Mouse (Mus musculus): Measurements from ENCODE around the gene Mdm1.
"Not testable (repeated sequence)": the region's sequence is repeated elsewhere in the genome, so short reads cannot be mapped to it uniquely, and the experiment has no call there.

Gene Mdm1

DNA sequence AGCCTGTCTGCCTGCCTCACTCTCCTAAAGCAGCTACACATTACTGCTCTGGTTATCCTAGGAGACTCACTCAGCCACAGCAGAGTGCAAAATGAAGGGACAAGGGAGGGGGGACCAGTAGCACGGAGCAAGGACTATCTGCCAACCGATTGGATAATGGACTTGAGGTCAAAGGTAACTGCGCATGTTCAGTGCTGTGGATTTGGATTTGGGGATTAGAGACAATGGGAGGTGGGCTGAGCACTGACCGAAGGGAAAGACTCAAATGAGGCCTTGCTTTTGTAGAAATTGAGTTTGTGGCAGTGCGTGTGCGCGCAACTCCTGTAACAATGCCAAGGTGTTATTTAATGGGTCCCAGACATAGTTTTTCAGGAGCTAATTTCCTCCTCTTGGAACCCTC lies 16.4 kb upstream of the Mdm1 start:
- no peak for DNase-seq

DNA sequence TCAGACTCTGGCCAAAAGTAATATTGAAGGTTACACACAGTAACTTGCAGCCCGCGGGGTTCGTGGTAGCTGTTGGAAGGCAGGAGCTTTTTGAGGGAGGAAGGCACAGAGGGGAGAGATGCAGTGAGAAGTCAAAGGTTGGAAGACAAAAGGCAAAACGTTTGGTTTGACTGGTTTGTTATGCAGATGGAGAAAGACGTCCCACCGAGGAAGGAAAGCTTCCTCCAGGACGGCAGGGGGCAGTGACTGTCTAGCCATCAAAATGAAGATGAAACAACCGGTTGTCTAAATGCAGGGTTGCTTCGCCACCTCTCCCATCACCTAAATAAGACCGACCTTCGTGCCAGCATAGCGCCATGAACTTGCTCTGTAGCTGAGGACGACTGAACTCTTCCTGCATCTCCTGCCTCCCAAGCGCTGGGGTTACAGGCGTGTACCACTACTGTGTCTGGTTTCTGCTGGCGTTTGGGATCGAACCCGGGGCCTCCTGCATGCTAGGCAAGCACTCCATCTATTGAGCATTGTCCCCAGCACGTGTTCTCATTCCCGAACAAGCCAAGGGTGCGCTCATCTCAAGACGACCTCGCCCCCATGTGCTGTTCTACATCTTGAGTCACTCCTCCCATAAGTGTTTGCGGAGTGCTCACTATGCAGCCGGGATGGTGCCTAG lies 15.7 kb upstream of the Mdm1 start:
- no peak for DNase-seq

DNA sequence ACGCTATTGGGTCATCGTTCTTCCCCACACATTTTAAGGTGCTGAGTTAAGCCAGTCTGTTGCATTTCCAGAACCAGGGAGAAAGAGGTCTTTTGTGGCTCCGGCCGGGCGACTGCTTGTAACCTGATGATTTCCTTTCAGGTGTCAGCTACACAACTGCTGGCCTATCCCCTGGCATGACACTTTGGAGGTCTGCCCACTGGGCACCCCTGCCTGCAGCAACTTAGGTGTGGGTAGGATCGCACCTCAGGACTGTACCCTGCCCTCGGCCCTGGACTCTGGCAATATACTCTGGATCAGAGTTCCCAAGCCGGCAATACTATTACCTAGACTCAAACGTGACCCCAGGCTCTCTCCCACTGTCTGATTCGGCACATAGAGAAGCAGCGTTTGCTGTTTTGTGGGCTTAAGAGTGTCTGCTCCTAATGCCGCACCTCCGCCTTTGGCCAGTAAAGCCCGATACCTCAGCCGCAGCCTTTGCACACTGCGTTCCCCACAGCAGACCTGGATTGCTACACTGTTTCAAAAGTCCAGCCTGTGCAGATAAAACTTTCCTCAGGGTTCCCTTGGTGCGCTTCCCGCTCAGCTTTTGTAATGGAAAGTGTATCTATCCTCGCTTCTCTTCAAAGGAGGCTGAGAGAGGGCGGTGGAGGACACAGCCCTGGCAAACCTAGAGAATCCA lies 12.5 kb upstream of the Mdm1 start:
- no peak for DNase-seq

DNA sequence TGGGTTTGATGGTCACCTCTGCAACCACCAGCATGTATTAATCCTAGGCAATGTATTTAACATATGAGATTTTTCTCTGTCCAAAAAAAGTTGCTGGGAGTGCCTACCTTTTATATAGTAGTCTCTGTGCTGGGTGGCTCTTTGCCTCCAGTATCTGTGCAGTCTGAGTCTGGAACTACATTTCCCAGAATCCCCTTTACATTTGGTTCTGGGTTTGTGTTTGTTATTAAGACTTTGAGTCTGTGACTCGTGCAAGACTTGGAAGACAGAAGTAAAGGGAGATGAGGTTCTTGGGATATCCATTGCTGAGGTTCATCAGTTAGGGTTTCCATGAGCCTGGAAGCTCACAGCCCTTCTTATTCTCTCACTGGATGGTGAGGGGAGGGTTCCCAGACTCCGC lies 11.6 kb upstream of the Mdm1 start:
- DNase-seq, result no peak

DNA sequence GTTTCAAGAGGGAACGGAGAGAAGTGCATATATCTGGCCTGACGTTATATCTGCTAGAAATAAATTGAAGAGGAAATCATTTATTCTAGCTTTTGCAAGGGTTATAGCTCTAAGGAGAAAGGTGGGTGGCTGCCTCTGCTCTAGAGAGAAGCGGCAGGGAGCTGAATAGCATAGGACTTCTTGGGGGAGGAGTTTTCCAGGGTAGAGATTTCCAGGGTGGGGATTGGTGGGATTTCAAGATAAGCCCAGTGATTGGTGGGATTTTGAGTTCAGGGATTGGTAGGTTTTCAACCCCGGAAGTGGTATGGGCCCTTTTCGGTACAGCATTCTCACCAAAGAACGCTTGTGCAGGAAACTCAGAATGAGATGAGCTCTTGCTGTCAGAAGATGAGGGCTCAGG lies 8.6 kb upstream of the Mdm1 start:
- no peak for DNase-seq

DNA sequence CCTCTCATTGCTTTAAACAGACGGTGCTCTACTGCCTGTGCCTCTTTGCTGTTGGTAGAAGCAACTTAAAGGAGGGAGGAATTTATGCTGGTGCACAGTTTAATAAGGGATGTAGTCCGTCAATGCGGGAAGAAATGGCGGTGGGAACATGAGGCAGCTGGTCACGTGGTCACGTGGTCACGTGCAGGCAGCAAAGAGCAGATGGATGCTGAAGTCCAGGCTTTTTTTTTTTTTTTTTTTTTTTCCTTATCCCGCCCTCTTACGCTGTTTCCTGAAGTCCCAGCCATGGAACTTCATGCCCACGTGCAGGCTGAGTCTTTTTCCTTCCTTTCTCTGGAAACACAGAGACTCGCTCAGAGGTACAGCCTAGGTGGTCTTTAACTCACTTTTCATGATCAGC lies 3.1 kb upstream of the Mdm1 start:
- no peak for DNase-seq

DNA sequence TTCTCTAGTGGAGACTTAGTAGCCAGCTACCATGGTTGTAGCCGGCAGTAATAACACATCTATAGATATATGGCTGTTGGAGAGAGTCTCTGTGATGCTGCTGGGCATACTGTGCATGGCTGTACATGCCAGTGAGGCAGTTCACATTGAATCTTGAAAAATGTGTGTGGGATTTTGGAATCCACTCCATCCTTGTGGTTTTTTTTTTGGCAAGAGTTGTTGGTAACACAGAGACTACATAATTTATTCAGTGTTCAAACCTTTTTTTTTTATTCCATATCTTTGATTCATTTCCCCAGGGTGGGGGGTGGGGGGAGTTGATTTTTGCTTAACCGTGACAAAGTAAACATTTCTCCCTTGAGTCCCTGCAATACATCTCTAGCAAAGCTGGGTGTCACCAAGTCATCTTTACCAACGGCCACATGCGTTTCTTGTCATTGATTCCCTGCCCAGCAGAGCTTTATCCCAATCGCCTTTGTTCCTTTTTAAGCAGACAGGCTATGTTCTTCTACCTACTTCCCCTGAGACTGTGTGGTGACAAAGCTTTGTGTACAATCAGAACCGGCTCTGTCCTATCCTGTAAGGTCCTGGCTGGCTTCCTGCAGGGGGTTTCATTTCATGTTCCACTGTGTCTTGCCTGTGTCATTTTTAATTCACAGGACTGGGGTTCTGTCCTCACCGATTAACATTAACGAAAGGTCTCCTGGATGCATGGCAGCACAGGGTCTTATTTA lies 1.6 kb upstream of the Mdm1 start:
- DNase-seq, result no peak

DNA sequence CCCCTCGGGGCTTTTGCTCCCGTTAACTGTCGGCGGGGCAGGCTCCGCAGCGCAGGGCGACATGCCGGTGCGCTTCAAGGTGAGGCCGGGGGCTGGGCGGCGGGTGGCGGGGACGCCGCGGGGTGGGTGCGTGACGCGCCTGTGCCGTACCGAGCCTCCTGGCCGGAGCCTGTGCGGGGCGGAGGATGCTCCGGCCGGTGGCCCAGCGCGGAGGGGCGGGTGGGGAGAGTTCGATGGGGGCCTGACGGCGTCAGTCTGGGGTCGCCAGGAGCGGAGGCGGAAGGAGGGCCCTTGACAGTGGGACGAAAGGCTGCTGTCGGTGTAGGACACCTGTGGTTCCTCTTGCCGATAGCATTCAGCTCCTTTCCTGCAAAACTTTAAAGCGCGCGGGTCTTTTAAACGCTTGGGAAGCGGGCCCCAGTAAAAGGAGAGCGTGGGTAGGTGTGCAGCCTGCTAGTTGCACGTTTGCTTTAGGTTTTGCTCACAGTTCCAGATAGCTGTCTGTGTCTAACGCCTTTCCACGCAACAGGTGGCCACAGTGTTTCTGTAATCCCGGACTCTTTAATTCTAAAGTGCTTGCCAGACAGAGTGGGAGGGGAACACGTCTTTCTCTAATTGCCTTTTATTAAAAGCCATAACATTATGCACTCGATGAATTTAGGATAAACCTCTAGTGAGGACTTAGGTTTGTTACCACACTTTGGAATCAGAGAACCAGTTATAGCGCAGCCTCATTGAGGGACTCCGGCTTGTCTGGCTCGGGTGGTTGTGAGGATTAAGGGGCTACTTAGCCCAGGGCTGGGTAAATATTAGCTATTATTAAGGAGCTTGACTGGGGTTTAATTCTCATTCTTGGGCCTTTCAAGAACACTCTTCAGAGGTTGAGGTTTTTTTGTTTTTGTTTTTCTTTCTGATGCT lies 532 bp downstream of the Mdm1 start:
- no peak for DNase-seq

DNA sequence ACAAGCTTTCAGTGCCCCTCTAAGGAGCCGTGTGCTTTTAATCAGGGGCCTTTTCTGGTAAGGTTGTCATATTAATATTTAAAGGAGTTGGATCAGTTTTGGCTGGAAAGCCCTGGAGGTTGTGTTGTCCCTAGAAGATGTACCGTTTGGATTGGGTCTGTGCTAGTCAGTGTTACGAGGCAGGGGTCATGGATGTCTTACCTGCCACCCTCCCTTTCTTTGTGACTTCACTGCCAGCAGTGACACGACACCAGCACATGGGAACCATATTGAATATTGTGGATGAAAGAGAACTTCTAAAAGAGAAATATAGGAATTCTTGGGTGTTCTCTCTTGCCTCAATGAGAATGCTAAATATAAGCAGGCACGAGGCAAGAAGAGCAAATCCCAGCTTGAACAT lies 7.8 kb downstream of the Mdm1 start:
- no peak for DNase-seq

DNA sequence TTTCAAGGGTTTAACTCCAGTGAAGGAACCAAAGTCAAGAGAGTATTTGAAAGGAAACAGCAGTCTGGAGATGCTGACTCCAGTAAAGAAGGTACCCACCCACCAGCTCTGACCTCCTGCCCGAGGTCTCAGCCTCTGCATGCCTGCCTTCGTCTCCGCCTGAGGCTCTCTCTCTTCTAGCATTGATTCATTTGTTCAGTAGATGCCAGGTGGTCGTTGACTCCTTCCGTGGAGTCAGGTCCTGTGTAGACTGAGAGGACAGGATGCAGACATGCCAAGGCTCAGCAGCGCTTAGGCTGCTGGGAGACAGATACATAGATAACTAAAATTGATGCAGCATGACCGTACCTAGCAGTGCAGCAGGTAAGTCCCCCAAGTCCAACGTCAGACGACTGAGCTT lies 9.3 kb downstream of the Mdm1 start:
- DNase-seq, result no peak

DNA sequence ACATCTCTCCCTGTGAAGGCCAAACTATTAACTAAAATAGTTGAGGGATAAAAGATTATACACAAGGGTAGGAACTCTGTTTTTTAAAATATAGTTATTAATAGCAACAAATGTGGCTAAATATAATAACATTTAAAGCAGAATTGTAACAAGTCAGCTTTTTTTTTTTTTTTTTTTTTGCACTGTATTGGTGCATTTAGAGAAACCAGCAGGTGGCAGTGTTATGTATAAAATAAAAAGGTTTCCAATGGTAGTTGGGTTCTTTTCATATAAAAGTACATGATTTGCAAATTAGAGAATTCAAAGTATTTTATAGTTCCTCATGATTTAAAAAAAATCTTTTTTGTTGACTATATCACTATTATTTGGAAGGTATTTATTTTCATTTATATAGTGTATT lies 14.3 kb downstream of the Mdm1 start:
- DNase-seq, result no peak

DNA sequence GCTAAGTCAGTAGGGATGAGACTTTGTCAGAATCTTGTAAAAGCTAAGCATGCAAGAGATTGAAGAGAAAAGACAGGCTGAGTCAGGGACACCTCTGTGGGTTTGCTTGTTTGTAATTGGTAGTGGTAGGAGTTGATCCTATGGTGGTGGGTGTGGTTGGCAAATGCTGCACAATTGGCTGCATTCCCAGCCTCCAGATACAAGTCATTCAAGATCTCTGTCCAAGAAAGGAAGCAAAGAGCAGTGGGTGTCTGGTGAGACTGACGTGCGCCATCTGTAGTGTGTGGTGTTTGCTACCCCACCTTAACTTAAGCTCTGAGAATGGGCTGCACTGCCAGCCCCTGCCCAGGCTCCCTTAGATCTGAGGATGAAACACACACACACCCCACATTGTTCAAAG lies 19.5 kb downstream of the Mdm1 start:
- DNase-seq, result no peak

DNA sequence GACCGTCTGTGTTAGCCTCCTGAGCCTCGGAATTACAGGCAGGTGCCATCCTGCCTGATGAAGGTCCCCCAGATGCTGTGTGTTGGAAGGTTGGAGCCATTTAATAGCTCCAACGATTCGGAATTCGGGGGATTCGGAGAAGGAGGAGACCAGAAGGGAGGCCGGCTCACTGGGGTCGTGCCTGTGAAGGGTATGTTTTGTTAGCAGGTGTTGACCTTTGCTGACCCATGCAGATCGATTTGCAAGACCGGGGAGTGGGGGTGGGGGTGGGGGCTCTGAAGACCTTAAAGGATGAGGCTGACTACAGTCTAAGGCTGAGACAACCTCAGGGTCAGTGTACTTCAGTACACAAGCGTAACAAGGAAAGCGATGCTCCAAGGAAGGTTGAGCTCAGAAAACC lies 27.6 kb downstream of the Mdm1 start:
- DNase-seq, result no peak

DNA sequence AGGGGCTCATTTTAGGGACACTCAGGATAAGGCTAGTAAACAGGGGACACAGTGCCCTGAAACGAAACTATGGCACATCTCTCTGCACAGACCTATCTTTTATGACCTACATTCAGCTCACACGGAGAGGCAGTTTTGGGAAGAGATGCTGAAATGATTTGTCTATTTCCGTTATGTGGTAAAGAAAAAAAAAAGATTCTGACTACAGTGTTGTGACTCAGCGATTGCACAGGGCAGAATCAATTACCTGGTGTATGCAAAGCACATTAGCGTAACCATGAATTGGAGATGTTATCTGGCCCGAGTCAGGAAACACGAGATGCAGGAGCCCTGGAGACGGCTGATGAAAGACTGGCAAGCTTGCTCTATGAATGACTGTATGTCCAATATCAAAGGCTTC lies 30.8 kb downstream of the Mdm1 start:
- no peak for DNase-seq

DNA sequence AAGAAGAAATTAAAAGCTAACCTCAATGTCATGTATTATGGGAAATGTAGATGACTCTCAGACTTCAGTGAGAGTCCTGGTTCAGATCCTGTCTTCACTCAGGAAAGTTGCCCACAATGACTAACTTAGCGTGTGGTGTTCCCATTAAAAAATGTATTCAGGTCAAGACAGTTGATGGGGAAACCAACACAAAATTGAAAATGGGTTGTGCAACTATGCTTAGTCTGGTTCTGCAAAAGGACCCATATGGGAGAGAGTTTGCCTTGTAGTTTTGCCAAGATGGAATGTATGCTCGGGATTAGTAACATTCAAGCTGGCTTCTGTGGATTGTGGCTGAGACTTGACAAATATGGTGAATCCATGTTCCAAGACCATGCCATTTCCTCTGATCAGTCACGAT lies 31.3 kb downstream of the Mdm1 start:
- no peak for DNase-seq

DNA sequence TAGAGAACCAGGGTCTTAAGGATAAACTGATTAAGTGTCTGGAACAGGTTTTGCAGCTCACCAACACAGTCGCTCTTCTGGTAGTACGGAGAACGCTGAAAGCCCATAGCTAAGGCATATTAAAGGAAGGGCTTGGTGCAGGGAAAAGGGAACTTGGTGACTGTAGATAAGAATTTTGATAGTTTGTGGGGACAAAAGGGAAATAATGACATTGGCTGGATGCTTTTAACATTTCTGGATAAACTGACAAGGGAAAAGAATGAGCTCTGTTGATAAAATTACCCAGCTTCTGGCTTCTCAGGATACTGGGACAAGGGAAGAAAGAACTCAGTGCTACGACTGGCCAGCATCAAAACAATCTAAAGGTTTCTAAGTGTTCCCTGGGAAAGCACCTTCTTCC lies 33.9 kb downstream of the Mdm1 start:
- not testable (repeated sequence) for DNase-seq

DNA sequence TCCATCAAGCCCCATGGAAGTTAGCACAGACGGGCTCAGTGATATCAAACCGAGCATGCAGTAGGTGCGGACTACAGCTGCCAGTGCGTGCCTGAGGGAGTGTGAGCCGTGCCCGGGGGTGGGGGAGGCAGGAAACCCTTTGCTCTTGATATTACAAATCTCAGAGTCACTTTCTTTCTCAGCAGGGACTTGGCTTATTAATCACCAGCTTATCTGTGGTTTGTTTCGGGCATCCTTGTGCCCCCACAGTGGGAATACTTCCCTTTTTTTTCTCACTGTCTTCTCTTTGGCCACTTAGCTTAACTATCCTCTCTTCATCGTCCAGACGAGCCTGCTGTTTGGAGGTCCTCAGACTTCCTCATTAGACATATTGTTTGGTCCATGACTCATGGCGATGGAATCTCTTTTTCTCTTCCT lies 37.1 kb downstream of the Mdm1 start:
- DNase-seq, result no peak

DNA sequence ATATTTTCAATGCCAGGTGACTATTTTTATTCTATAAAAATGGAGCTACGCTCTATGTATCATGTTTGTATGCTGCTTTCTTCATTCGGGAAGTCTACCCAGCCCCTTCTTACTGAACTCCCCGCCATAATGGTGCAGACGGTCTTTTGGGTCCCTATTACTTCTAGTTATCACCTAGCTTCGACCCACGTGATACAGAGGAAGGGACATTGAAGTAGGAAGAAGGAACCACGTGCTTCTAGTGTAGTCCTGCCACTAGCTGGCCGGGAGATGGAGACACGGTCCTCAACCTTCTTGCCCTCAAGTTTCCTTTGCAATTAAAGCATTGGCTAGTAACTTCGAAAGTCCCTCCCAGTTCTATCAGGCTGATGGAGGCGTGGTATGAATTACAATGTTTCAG lies 37.7 kb downstream of the Mdm1 start:
- DNase-seq, result no peak

DNA sequence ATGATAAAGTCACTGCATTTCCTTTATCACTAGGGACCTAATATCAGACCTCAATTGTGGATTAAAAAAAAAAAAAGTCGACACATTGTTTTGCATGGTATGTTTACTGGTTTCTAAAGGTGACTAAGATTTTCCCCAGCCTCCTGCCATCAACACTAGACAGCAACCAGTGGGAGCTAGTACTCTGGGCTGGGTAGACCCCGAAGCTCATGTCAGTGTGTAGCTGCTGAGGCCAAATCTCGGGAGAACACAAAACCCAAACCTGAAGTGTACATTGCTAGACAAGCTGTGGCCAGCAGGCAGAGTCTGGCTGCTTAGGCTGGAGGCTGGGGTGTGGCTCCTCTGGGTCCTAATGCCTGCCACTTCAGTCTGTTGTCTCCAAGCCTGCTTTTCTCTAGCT lies 53.5 kb downstream of the Mdm1 start:
- DNase-seq, result not testable (repeated sequence)

DNA sequence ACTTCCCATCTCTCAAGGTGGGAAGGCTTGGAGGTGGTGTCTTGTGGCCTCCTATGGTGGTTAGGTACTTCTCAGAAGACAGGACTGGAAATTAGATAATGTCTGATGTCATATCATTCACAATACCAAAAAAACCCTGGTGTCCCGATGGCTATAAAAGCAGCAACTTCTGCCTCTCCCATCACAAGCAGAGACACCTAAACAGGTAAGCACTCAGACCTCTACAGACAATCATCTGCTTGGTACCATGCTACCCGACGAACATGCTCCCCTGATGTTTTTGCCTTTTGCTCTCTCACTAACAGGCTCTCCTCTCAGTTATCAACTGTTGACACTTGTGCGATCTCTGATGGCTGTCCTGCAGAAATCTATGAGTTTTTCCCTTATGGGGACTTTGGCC lies 63.0 kb downstream of the Mdm1 start, which contains the start of gene Il22:
TSS of gene Il22 (plus strand) at position 301 of the 400 bp plus-strand sequence.
- DNase-seq, result no peak

DNA sequence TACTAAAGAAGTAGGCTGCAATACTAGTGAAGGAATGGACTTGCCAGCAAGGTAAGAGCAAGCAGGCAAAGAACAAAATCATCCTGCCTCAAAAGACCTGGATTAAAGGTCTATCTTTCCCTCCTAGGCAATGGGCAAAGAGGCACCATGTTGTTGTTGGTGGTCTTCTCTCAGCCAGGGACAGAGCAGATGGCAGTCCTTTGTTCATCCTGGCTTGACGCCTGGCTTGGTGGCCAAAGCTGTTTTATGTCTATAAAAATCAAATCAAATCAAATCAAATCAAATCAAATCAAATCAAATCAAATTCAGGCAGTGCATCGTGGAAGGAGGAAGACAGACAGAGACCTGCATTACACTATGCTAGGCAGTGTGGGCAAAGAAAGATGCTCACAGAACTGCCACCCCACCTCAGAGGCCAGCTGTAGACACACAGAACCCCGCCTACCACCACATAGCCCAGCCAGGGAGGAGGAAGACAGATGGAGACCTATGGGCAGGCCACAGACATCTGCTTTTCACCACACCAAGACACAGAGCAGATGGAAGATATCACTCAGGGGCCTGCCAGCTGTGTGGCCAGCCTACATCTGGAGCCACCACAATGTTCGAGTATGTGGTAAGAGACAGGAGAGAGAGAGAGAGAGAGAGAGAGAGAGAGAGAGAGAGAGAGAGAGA lies 74.2 kb downstream of the Mdm1 start:
- DNase-seq, result not testable (repeated sequence)

Measured in thymus, adult 18-20 months (tissue).